Mouse (Mus musculus) gonadal fat pad, adult 2 months (tissue): ENCODE data around the gene Herpud2. TPM values are rescaled to one million over a fixed set of nuclear protein-coding genes. Genes with fewer than 3 reads are reported as not detected.

Experiments used
- DNase-seq: peaks from one replicate; pipeline ENCODE4 v3.0.0-alpha.2; 2012; ENCODE audit warnings: low read depth
- polyA plus RNA-seq: library from polyadenylated mRNA; depleted of rRNA; stranded (reverse); fragments of >200 nt; gene quantifications from 2 replicates; pipeline ENCODE4 v1.2.3, GENCODE M21; 2012; rRNA removed

Gene Herpud2
- 29.8 and 39.1 TPM in 2 replicates for polyA plus RNA-seq

GRCm38 (mm10) chr9:25151611-25152241, at the start of gene Herpud2:
Gene Herpud2 (minus strand): TSS chr9:25151820.
- peak; percentile 81 for DNase-seq

DNA sequence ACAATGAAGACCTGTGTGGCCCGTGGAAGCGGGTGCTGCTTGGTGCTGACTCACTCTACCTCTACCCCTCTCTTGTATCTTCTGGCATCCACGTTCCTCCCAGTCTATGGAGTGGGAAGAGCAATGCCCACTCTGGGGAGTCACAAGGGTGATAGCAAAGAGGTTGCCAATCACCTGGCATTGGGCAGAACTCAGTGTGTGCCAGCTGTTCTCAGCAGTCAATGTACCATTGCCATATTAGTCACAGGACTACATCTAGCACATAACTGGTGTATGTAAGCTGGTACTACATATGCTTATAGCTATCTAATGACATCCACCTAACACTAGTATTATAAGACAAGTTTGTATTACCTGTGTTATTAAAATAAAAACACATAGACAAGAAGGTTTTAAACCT, 49.4 kb upstream of the Herpud2 start:
- DNase-seq = no peak

DNA sequence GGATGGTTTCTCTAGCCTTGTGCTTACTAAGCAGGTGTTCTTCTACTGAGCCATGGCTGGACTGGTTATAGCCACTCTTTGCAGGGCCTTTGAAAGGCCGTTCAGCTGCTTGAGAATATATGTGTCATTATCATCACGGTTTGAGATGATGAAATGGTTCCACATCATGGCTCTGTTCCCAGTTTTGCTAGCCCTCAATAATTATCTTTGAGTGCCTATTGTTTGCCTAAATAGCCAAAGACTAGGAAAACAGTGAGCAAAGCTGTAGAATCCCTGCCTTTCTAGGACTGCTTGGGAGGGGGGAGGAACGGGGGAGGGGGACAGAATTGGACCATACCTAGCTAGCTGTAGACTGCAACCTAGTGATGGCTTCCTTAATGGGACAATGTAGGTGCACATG, 48.5 kb upstream of the Herpud2 start:
- DNase-seq = no peak

DNA sequence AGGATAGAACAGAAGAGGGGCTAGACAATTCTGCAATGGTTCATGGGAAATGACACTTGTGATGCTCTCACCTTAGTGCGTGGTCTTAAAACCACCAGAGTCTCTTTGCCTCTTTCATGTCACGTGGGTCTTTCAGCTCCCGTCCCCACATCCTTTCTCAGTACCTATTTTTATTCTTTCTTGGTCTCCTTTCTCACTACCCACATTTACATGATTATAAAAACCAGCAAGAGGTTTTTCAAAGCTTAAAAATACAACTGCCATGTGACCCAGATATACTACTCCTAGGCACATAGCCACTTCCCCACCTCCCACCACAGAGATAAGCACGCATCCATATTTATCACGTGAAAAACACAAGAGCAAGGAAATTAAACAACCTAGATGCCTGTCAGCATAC, 45.1 kb upstream of the Herpud2 start:
- no peak for DNase-seq

- DNase-seq = no peak
Measured at GRCm38 (mm10) chr9:25191612-25192011, 40.0 kb upstream of the Herpud2 start.

GRCm38 (mm10) chr9:25186501-25186900, 34.9 kb upstream of the Herpud2 start:
- DNase-seq = no peak

DNA sequence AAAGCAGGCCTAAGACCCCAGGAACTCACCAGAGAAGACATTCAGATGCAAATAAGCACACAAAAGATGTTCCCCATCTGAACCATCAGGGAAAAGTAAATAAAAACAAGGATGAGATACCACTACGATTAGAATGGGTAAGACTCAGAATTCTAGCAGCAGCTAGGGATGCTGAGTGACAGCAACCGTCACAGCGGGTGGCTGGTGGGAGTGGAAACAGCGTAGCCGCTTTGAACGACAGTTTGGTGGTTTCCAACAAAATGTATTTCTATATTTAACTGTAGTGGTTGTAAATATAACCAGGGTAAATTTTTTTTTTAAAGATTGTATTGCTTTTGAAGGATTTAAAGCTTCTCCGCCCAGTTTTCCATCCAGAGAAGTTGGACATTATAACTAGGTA, 34.2 kb upstream of the Herpud2 start:
- no peak for DNase-seq

GRCm38 (mm10) chr9:25184606-25185005, 33.0 kb upstream of the Herpud2 start:
- DNase-seq = no peak

DNA sequence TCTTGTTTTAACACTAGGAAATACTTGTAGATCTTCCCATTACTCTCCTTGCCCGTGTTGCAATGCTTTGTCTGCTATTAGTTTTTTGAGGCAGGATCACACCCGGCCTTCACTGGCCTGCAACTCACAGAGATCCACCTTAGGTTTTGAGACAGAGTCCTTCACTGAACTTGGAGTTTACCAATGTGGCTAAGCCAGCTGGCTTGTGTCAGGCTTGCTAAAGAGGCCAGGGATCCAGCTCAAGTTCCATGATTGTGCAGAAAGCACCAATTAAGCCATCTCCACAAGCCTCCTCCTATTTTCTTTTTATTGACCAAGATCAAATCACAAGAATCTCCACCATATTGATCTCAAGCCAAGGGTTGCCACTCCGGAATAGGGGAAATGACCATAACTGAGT, 26.4 kb upstream of the Herpud2 start:
- DNase-seq = no peak

GRCm38 (mm10) chr9:25177201-25177600, 25.6 kb upstream of the Herpud2 start:
- DNase-seq = no peak

DNA sequence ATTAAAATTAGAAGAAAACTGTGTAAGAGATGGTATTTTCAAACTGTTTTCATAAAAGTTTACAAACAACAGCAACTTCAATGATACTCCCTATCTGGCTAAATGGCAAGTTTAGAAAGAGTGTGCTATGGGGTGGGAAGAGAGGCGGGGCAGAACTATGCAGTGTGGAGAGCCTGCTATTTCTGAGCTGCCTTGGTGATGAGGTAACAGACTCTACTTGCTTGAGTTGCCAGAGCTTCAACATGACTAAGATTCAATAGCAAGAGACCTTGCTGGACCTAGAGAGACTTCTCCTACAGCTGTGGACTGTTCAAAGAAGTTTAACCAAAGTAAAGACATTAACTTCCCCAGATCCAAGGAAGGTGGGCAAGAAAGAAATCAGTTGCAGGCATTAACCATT, 24.9 kb upstream of the Herpud2 start:
- DNase-seq = no peak

- DNase-seq = no peak
Measured at GRCm38 (mm10) chr9:25175978-25176377, 24.4 kb upstream of the Herpud2 start.

DNA sequence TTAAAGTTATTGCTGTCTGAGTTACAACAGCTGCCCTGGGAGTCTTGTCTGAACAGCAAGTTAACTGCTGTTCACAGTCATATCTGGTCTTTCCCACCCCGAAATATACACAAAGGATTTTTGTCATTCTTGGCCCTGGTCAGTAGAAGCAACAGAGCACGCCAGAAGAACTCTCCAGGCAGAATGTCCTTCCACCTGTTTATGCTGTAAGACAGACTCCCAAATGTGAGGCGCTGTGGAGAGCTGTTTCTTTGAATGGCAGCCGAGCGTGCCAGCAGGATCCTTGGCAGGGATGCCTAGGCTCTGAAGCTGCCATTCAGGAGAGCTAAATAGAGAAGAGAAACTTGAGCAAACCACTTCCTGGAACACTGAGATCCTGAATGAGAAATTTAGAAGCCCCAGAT, 23.4 kb upstream of the Herpud2 start:
- DNase-seq = no peak

- DNase-seq = no peak
Measured at GRCm38 (mm10) chr9:25174614-25175013, 23.0 kb upstream of the Herpud2 start.

DNA sequence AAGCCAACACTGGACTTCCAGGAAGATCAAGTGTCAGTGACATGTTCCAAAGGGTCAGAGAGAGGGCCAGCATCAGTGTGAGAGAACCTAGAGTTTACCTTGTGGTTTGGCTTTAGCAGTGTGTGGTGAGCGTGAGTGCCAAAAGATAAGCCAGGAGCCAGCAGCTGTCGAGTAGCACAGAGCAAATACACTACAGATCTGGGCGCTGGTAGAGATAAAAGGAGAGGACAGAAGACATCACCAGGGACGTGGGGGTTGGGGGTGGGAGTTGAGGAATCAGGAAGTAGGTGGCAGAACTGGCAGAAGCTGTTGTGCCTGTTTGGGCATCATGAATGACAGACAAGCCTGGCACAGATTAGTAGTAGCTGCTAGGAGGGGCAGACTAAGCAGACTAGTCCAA, 21.6 kb upstream of the Herpud2 start:
- no peak for DNase-seq

GRCm38 (mm10) chr9:25169626-25170025, 18.0 kb upstream of the Herpud2 start:
- no peak for DNase-seq

DNA sequence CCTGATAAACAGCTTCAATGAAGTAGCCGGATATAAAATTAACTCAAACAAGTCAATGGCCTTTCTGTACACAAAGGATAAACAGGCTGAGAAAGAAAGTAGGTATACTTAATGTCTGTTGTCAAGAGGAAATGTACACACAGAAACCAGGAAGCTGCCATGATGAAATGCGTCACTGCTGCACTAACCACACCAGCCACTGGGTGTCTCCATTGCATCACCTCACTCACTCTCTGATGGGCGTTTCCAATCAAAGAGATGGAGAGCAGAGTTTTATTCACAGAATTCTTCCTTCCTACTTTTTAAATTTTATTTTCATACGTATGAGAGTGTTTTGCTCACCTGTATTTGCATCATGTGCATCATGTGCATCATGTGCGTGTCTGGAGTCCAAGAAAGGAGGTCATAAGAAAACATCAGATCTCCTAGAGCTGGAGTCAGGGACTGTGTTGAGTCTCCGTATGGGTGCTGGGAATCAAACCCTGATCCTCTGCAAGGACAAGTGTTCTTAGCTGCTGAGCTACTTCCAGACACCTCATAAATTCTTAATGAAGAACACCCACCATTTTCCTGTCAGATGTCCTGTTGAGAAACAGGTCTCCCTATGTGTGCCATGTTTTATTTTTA, 16.0 kb upstream of the Herpud2 start:
- DNase-seq = no peak

- no peak for DNase-seq
Measured at GRCm38 (mm10) chr9:25158218-25158617, 6.6 kb upstream of the Herpud2 start.

DNA sequence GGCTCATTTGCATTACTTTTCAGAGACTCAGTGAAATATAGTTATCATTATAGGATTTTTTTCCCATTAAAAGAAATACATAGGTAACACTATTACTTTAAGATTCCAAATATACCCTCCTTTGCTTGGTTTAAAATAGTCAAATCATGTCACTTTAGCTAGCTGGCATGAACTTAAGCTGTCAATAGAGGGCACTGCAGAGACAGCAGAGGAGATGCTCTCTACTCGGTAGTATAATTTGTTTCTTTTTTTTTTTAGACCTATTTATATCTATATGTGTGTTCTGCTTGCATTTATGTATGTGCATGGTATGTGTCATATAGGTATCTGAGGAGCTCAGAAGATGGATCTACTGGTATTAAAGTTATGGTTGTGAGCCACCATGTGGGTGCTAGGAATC, 4.8 kb upstream of the Herpud2 start:
- DNase-seq = no peak

DNA sequence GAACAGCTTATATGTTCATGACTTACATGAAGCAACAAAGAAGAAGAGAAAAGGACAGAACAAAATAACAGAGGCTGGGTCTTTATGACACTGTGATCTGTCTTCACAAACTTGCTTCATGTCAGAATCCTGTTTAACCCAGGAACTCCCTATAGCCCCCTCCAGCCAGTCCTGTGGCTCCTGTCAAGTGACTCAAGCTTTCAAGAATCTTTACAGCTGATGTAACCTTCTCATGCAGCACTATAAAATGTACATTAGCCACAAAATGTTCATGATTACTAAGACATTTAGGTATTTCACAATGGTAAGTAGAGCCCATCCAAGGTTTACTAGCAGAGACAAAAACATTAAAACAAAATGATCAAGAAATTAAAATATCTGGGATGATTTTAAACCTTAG, 1.4 kb upstream of the Herpud2 start:
- no peak for DNase-seq

DNA sequence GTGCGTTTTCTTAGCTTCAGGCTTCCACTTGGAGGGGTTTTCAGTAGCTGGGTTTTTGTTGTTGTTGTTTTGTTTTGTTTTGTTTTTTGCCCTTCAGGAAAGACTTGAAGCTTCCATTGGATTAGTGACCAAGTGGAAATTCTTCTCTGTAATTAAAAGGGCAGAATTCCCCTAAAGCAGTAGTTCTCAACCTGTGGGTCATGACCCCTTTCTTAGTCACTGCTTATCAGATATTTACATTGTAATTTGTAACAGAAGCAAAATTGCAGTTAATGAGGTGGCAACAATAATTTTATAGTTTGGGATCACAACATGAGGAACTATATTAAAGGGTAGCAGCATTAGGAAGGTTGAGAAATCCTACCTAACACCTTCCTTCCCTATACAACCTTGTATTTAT, 837 bp upstream of the Herpud2 start:
- DNase-seq = no peak

DNA sequence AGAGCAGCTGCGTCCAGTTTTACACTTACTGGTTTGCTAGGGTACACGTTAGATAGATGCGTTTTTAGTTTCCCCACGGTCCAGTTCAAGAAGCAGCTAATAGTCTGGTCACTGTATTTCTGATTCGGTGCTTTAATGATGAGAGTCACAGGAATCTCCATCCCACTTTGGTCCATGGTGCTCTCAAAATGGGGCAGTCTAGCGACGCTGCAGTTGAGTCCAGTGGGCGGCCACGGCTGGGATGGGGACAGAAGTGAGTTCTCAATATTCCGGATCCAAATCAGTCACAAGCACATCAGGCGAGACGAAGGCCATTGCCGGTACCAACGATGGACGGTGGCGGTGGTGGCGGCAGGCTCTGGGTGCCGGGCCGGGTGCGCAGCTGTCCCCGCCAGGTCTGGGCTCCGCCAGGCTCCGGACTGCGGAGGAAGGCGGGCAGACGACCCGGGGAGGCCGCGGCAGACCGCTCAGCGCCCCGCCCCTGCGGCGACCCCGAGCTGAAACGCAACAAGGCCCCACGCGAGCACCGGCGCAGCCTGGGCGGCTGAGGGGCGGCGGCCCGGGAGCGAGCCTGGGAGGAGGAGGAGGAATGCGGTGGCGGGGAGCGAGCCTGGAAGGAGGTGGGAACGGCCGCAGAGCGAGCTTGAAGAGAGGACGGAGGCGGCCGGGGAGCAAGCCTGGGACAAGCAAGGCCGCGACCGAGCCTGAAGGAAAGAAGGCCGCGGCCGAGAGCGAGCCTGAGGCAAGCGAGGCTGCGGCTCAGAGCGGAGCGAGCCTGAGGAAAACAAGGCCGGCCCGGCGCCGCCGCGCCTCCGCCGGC, 619 bp downstream of the Herpud2 start:
- DNase-seq = no peak

DNA sequence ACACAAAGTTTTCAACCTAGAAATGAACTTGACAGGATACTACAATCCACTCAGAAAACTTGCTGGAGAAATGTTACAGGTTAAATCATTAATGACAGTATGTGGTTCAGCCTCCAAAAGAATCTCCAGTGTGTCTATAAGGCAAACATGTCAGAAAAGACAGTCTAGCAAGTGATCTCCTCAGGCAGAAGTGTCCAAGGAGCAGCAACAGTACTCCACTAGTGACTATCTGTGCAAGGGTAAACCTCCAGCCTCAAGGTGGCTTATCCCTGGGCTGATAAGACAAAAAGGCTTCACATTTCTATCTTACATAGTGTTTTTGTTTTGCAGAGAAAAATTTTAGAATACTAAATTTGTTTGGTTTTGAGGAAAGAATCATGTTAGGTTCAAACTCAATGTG, 2.9 kb downstream of the Herpud2 start:
- no peak for DNase-seq
